Mouse (Mus musculus): ENCODE measurements around the gene Slc43a3.

The Slc43a3 gene

DNA sequence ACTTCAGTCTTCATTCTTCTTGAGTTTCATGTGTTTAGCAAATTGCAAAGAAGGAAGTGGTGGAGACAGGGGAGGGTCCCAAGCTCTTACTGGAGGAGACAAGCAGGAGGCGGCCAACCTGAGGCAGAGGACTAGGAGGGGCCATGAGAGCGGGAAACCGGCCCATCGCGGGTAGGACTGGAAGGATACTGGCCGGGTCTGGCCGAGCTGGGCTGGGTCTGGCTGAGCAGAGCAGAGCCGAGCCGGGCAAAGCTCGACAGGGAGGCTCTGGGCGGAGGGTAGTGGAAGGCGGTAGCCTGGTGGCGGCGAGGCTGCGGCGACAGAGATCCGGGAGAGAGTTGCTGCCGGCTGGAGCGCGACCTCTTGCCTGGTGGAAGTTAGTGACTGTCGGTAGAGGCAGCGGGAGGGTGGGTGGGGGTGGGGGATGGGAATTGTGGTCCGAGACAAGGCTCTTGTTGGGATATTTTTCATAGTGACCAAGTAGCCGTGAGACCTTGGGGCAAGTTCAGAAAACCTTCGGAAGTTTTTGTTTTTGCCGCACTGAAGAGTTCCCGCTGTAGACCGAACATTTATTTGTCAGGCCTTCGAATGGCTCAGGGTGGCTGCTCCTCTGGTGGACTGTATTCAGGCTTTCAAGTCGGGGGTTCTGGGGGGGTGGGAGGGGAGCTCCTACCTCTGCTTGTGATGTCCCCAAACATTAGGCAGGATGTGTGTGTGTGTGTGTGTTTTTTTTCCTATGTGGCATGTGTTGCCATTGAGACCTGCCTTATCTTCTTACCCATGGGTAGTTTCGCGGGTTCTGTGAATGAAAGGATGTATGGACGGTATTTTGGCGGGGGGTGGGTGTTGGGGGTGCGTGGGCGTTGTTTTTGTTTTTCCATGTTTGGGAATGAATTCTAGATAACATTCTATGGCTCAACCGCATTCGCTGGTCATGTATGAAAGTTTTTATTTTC lies at the start of gene Slc43a3:
Slc43a3 (plus strand) TSS at position 106 of the 956 bp plus-strand sequence.
- in situ Hi-C loops (cut with MseI, MboI) = no loop called here

DNA sequence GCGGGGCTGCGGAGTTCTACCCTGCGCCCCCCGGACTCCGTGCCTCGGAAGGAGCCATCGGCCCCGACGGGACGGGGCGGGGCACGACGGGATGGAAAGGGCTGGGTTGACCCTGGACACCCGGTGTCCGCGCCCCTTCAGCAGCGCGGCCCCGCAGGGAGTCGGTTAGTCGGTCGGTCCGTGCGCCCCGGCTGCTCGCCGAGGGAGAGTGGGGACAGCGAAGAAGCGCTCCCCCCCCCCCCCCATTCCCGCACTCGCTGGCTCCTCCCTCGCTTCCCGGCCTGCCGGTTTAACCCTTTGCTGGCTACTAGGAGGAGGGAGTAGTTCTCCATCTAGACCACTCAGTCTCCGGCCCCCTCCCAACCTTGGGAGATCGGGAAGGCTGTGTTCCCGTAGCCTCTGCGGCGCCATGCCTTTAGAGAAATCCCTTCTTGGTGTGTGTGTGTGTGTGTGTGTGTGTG lies 49.5 kb upstream of the Slc43a3 start:
- in situ Hi-C loops (cut with MseI, MboI) = no loop called here

DNA sequence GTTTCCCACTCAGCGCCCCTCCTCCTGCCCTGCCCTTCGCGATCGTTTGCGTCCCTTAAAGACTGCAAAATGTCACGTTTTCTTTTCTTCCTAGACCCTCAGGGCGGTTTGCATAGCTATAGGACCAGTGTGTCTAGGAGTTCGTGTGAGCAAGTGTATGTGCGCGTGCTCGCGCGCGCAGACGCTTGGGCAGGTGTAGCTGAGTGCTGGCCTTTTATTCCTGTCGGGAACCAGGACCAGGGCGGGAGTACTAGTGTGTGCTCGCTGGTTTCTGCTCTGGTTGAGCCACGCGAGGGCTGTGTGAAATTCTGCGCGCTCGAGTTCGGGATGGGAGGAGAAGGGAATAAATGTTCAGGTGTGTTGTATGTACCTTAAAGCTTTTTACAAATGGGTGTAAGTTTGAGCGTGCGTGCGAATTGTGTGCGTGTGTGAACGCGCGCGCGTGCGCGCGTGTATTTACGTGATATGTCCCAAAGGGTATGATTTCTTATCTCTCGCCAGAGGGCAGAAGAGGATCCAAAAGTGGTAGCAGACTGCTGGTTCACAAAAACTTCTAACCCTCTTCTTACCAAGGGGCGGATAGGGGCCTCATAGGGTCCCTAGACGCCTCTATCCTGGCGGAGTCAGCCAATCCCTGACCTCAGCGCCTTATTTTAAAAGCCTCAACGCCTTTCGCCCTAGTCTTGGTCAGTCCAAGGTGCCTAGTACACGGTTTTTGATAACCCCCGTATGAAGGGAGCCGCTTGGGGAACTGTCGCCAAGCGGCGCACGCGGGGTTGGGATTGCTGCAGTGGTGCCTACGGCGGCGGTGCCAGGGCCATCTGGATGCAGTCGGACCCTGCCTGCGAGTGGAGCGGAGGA lies 48.7 kb upstream of the Slc43a3 start:
- in situ Hi-C loops (cut with MseI, MboI) = no loop called here

DNA sequence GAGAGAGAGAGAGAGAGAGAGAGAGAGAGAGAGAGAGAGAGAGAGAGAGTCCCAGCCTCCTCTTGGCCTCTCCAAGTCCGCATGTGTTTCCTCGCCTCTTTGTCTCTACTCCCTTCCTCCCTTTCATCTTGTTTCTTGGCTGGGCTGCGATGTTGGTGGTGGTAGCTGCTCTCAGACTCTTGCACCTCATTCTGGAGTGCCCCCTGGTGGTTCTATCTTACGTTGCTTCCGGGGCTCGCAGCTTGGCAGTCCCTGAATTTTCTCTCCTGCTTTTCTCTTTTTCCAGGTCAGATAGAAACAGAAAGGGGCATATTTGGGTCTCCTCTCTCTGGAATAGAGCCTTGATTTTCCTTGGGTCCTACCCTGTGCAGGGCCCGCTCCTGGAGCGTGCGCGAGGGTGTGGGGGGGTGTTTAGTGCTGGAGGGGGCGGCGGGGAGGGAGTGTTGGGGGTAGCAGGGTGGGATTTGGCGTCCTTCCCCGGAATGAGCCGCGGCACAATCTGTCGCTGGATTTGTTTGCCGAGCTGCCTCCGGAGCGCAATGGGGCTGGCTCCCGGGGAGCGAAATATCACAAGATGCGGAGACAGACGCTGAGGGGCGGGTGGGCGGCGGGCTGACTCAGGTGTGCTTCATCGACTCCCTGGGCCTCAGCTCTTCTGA lies 47.6 kb upstream of the Slc43a3 start:
- in situ Hi-C loops (cut with MseI, MboI) = no loop called here

DNA sequence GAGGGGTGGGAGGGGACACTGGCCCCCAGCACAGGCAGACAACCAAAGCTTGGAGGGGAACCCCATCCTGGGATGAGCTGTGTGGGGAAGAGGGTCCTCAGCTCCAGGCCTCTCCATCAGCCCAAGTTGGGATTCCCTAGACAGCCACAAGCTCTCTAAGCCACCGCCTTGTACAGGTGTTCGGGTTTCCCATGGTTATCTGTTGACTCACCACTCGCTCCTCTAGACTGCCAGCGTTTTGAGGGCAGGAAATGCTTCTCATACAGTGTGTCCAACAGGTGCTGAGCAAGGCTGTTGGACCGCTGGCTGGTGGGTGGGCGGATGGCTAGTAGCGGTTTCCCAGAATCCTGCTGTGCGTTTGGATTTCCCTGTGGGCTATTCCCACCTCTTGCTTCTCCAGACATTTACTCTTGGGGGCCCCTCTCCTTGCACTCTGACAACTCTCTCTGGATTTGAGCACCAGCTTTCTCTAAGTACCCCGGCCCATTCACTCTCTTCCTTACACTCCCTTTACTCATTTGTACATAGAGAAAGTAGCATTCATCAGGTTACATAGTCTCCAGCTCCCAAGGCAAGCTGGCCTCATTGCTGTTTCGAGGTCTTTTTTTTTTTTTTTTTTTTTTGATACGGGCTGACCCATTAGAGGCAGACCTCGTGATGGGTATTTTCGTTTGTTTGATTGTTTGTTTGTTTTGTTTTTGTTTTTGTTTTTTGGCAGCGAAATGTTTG lies 46.9 kb upstream of the Slc43a3 start:
- in situ Hi-C loops (cut with MseI, MboI) = loop anchor here in 1 of 2 experiments (10.0 kb wide), 1 partner anchor 115 kb away; no protein-coding TSS in a partner anchor

DNA sequence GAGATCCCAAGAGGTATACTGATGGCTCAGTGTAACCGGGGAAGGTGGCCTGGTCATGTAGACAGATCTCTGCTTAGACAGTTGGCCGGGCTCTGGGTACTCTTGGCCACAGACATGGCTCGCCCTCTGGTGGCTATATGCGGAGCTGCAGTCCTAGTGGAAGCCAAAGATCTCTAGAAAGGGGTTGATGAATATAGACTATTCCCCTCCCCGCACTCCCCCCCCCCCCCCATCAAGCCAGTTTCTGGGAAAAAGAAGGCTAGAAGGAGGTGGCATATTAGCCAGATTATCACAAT lies 46.4 kb upstream of the Slc43a3 start:
- in situ Hi-C loops (cut with MseI, MboI) = loop anchor here in 1 of 2 experiments (10.0 kb wide), 1 partner anchor 115 kb away; no protein-coding TSS in a partner anchor

DNA sequence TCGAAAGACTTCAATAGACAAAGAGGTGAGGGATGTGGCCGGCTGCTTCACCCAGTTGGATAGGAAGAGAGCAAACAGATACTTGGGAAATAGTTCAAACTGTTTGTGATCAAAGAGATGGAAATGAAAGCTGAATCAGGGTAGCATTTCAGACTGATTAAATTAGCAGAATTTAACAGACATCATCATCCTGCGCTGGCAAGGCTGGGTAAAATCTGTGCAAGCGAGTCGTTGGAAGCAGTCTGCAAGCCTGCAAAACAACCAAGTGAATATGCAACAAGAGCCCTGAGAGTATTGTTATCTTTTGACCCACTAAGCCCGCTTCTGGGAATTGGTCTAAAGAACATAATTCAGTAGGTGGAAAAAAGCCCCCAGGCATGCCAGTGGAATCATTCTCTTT lies 43.0 kb upstream of the Slc43a3 start:
- in situ Hi-C loops (cut with MseI, MboI) = loop anchor here in 1 of 2 experiments (10.0 kb wide), 1 partner anchor 111 kb away; no protein-coding TSS in a partner anchor

DNA sequence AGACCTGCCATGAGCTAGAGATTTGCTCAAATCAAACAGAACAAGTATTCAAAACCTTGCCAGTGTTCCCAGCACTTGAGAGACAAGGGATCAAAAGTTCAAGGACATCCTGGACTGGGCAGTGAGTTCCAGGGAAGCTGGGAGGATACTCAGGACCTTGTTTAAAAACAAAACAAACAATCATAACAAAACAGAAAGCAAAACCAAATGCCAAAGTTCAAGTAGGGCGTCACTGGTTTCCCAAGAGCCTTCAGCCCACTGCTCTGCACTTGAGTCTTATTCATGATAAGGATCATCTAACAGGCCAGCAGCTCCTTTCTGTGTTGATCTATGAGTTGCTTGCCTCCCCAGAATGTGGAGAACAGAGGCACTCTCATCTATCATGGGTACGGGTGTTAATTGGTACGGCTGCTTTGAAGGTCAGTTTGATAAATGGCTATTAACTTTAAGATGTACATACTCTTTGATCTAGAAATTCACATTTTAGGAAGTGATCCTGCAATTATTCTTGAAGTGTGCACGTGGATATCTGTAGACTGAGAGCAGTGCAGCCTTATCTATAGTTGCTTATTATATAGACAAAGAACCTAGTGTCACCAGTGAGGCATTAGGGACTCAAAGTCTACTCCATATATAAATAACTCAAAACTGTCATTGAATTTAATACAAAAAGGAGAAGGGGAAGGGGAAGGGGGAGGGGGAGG lies 40.7 kb upstream of the Slc43a3 start:
- in situ Hi-C loops (cut with MseI, MboI) = loop anchor here in 1 of 2 experiments (10.0 kb wide), 1 partner anchor 109 kb away; no protein-coding TSS in a partner anchor

DNA sequence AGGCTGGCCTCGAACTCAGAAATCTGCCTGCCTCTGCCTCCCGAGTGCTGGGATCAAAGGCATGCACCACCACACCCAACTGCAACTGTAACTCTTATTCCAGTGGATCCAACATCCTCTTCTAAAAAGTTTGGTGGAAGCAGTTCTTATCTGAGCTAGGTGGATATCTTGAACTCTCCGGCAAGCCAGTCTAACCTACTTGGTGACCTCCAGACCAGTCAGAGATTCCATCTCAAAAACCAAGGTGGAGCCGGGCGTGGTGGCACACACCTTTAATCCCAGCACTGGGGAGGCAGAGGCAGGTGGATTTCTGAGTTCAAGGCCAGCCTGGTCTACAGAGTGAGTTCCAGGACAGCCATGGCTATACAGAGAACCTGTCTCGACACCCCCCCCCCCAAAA lies 39.7 kb upstream of the Slc43a3 start:
- in situ Hi-C loops (cut with MseI, MboI) = loop anchor here in 1 of 2 experiments (10.0 kb wide), 1 partner anchor 108 kb away; no protein-coding TSS in a partner anchor

DNA sequence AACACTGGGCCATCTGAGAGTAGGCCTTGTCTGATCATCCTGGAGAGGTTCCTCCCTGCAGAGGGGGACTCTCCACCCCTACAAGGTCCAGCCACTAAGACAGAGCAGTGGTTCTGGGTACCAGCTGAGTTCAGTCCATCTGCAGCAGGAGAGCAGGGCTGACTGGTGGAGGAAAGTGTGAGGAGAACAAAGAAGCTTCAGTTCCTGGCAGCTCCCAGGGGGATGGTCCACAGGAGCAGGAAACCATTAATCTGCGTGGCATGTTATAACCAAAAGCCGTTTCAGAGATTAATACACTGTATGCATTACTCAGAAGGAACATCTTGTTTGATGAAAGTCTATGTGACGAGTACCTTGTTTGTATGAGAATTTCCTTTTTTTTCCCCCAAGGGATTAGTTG lies 23.7 kb upstream of the Slc43a3 start:
- in situ Hi-C loops (cut with MseI, MboI) = no loop called here

DNA sequence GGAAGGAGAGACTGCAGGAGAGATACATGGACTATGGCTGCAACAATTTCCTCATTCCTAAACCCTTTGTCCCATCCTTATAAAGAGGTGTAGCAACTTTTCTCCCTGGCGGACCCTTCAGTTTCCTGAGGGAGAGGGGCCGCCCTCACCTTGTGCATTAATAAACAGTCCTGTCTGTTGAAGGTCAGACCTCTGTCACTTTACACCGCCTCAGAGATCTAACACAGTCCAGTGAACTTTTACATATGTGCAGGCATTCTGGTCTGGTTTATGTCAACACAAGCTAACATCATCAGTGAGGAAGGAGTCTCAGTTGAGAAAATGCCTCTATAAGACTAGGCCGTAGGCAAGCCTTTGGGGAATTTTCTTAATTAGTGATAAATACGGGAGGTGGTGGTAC lies 22.5 kb upstream of the Slc43a3 start:
- in situ Hi-C loops (cut with MseI, MboI) = no loop called here

DNA sequence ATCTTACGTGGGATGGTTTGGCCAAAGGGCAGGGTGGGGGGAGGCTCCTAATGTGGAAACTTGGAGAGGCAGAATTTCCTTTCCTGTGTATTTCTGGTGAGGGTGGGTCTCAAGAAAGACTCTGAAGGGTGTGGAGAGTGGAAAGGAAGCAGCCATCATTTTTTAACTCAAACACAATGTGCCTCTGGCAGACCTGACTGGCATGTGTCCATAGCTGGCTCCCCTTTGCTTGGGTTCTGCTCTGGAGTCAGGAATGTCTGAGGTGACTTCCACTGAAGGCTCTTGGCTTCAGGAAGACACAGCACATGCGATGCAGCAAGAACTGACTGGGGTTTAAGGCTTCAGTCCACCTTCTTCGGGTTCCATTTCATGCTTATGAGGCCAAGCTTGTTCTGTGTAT lies 21.0 kb upstream of the Slc43a3 start:
- in situ Hi-C loops (cut with MseI, MboI) = no loop called here

DNA sequence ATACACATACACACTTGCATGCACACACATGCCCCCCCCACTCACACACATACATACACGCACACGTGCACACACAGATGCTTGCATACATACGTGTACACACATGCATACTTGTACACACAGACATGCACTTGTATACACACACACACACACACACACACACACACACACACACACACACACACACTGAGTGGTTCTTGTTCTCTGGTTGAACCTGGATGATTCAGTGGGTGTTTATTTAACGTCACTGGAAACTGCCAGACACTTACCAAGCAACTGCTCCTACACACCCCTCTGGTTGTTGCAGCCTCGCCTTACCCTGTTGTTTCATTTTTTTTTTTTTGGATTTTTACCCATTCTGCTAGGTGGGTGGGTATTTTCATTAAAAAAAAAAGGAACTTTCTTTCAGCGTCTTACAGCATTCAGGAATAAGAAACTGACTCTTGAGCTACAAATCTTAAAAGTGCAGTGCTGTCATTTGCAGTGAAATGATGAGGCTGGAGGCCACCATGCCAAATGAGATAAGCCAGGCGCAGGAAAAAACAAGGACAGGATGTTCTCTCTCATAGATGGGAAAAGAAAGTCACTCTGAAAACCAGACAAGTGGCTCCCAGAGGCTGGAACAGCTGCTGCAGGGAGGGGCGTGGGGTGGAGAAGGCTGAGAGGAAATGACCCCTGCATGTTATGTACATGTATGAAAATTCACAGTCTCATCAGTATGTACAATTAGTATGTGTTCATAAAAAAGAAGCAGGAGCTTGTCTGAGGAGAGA lies 19.6 kb upstream of the Slc43a3 start:
- in situ Hi-C loops (cut with MseI, MboI) = no loop called here

DNA sequence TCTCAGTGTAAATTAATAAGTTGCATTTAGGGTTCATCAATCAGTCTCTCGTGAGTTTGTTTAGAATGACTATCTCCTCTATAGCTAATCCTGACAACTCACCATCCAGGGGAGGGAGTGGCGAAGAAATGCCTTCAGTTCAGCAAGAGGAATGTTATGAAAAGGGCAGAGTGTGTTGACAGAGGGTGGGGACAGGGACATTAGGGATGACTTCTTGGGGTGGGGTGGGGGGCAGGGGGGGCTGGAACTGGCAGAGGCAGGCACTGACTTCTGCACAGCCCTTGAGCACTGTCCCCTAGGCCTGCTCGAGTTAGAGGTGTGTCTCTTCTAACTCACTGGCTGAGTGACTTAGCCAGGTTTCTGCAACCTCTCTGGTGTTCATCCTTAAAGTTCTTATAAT lies 18.2 kb upstream of the Slc43a3 start:
- in situ Hi-C loops (cut with MseI, MboI) = no loop called here

DNA sequence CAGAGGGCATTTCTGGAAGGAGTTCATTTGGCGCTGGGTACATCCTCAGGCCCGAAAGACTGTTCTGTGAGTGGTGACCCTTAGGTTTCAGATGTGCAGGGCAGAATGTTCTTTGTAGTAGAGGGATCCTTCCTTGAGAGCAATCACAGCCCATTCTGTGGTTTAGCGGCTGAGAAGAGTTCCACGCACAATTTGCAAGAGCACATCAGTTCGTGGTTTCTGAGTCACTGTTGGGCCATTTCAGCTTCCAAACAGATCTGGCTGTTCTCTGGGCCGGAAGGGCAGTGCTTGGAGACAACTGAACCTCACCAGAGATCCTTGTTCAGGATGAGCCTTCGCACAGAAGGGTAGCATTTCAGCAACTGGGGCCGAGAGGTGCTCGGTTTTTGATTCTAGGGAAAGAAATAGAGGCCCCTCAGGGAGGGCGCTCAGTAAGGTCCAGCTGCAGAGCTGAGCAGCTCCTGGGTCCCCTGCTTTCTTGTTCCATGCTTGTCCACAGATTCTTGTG lies 16.7 kb upstream of the Slc43a3 start:
- in situ Hi-C loops (cut with MseI, MboI) = no loop called here

DNA sequence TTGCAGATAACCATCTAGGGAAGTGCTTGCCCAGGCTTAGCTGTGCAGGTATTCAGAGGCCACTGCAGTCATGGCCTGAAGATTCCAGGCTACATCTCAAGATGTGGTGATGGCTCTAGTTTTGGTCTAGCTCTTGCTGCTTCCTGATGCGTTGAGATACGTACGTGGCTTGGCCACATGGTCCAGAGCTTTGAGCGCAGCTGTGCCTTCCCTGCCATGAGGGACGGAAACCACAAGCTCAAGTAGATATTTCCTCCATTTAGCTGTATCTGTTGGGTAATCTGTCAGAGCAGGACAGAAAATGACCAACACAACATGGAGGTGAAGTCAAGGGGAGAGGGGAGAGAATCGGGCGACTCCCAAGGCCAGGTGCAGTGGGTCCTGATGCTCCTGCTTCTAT lies 6.2 kb upstream of the Slc43a3 start:
- in situ Hi-C loops (cut with MseI, MboI) = no loop called here

DNA sequence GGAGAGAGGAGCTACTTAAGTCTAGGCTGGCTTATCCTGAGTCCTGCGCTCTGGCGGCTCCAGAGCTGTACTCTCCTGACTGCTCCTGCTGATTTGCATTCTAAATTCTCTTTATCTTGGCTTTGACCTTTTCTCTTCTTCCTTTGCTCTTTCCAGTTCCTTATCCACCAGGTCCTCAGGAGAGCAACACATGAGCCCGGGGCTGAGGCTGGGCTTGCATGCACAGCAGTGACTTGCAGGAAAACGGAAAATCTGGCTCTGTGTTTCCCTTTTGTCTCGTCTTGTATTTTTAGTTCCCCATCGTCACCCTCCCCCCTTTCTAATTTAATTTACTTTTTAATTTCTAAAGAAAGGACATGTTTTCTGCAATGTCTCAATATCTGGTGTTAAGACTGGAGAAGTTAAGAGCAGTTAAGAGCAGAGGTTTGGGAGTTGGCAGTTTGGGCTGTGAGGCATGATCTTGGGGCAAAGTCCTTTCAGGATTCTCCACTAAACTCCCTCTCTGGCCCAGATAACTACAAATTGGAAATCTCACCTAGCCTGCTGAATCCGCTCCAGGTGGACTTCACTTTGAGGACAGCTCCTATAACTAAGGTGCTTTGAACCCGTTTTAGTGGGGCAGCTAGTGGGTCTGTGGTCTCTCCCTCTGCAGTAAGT lies 2.3 kb upstream of the Slc43a3 start:
- in situ Hi-C loops (cut with MseI, MboI) = no loop called here

DNA sequence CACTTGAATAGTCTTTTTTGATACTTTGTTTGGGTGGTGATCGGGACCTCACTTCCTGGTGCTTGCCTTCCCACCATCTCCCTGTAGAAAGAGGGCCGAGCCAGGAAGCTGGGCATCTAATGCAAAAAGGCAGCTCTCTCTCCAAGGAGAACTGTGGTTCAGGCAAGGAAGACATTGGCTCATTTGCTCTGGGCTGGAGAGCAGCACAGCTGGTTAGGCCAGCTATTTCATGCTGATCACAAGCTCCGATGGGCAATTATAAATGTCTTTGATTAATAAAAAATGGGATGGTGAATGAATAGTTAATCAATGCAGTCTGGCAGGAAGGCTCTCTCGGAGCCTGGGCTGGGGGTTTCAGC lies 1.8 kb upstream of the Slc43a3 start:
- in situ Hi-C loops (cut with MseI, MboI) = no loop called here

DNA sequence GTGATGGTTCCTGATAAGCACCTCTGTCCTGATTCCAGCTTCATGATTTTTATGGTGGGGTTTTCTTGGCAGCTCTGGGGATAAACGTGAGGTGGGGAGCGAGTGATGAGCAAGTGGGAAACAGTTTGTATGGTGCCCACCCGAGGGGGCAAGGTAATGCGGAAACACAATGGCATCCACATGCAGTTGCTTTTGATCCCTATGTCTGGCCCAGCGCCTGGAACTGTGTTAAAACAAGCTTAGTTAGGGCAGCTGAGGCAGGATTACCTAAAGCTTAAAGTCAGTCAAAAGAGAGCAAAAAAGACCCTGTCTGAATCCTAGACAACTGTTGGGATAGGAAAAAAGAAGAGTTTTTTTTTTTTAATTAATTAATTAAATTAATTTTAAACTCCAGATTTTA lies 1.3 kb upstream of the Slc43a3 start:
- in situ Hi-C loops (cut with MseI, MboI) = no loop called here
